Mouse (Mus musculus) macrophage (primary cell): ENCODE data around the gene Nprl2. TPM values are rescaled to one million over a fixed set of nuclear protein-coding genes. Genes with fewer than 3 reads are reported as not detected.
"Not testable (repeated sequence)": the region's sequence is repeated elsewhere in the genome, so short reads cannot be mapped to it uniquely, and the experiment has no call there.

Source experiments
- H3K27ac ChIP-seq: fragments of 350-480 bp; formaldehyde crosslinking; 2 replicates; pipeline ENCODE4 v1.9.0; 2021
- H3K36me3 ChIP-seq: fragments of 350-480 bp; formaldehyde crosslinking; 2 replicates; pipeline ENCODE4 v1.9.0; 2021; ENCODE audit errors: inconsistent target
- H3K4me3 ChIP-seq: fragments of 350-480 bp; formaldehyde crosslinking; 2 replicates; pipeline ENCODE4 v1.9.0; 2021; ENCODE audit errors: inconsistent target
- H3K79me2 ChIP-seq: fragments of 350-480 bp; formaldehyde crosslinking; 2 replicates; pipeline ENCODE4 v1.9.0; 2021; ENCODE audit errors: inconsistent target
- WGBS: methylation state at CpG from one replicate; pipeline ENCODE4 v1.1.7; 2026; ENCODE audit warnings: inconsistent platforms; ENCODE audit not compliant: missing documents; 5-methylcytosine and 5-hydroxymethylcytosine counted together
- polyA plus RNA-seq: library from polyadenylated mRNA; stranded (reverse); fragments of 250-400 nt; gene quantifications from 3 replicates; pipeline ENCODE4 v1.2.4, GENCODE M21; 2018; ENCODE audit warnings: inconsistent platforms

Gene Nprl2
- polyA plus RNA-seq, 1 experiment from 2014 or later = 10.0 TPM

DNA sequence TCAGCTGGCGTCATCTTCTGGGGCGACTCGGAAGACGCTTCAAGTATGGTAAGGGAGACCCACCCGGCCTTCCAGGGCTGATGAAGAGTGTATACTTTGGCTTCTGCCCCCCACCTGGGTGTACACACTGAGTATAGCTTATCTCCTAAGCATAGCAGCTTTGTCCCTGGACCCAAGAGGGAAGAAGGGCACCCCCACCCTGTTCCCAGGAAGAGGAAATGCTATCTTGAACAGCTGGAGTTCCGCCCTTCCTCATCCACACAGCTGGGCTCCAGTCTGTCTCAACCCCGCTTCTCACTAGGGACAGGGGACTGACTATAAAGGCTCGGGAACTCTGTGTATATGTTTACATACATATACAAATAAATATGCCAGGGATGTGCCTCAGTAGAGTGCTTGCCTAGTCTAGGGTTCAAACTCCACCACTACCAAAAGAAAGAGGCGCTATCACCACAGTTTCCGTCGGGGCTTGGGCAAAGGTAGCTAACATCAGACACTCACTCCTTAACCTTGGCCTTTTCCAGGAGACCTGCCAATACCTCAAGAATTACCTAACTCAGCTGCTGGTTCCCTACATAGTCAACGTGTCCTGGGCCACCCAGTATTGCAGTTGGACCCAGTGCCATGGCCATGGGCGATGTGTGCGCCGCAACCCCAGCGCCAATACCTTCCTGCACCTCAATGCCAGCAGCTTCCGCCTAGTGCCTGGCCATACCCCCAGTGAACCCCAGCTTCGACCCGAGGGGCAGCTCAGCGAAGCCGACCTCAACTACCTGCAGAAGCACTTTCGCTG is 29.7 kb downstream of the Nprl2 start:
- no peak overlapping the region for H3K27ac ChIP-seq
- WGBS = 95% methylated on average over 22 of the region's 22 CpGs

DNA sequence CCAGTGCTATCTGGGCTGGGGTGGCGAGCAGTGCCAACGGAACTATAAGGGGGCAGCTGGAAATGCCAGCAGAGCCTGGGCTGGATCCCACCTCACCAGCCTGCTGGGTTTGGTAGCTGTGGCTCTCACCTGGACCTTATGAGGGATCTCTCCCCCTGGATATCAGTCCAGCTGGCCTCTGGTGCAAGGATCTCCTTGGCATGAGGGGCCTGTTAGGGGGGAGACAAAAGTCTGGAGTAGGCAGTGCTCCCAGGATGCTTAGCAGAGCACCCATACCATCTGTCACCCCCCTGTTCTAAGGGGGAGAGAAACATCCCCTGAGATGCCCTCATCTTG is 30.3 kb downstream of the Nprl2 start:
- no peak overlapping the region for H3K4me3 ChIP-seq
- H3K36me3 ChIP-seq = peaks cover 10% of the 10 kb centered on the region; the same call in 1 of the 2 replicates
- peaks cover 16% of the 10 kb centered on the region for H3K79me2 ChIP-seq
- WGBS = 92% methylated on average over 2 of the region's 2 CpGs
- no peak overlapping the region for H3K27ac ChIP-seq

More for the DNA sequence above, 29.7 kb downstream of the Nprl2 start:
- Histone ChIP-seq H3K36me3 (peaks cover 10% of the 10 kb centered on the region; the same call in 1 of the 2 replicates), H3K79me2 (peaks cover 11% of the 10 kb centered on the region; the same call in 1 of the 2 replicates), H3K4me3 (no peak overlapping the region)

DNA sequence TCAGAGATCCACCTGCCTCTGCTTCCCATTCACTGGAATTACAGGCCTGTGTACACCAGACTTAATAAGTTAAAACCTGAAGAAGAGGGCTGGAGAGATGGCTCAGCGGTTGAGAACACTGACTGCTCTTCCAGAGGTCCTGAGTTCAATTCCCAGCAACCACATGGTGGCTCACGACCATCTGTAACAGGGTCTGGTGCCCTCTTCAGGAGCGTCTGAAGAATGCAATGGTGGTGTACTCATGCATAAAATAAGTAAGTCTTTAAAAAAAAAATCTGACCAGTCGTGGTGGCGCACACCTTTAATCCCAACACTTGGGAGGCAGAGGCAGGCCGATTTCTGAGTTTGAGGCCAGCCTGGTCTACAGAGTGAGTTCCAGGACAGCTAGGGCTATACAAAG is 31.7 kb downstream of the Nprl2 start:
- 89% methylated on average over 6 of the region's 6 CpGs for WGBS
- not testable (repeated sequence) for H3K36me3 ChIP-seq, H3K4me3 ChIP-seq, H3K27ac ChIP-seq
- peaks cover 31% of the 10 kb centered on the region for H3K79me2 ChIP-seq

DNA sequence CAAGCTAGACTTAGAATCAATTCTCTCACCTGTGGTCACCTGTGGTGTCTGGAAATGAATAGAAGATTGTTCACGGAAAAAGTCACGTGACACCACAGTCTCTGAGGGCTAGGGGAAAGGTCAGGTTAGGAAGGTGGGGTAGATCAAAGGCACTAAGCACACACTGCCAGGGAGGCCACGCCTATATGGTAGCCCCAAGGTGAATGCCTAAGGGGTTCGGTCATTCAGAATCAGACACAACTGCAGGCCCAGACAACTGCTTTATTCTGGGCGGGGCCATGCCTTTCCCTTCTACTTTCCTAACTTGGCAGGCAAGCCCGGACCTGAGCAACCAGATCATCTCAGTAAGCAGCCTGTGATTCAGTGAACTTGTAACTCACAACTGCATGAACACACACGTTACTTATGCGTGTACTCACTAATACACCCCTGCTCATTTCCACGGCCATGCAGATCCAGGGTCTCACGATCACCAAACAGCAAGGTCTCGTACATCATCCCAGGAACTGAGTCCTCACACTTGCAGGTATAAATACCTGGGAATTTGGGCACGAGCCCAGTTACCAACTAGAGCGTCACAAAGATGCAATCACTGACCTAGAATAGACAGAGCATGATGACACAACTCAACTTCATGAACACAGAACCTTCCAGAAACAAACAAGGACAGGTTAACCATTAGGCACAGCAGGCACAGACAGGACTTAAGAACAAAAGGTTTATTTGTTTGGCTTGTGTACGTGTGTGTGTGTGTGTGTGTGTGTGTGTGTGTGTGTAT is 33.7 kb downstream of the Nprl2 start:
- 96% methylated on average over 14 of the region's 14 CpGs for WGBS
- Histone ChIP-seq H3K27ac (peak overlapping the region; percentile 54; the same call in 1 of the 2 replicates), H3K36me3 (peaks cover 10% of the 10 kb centered on the region; the same call in 1 of the 2 replicates), H3K79me2 (peaks cover 22% of the 10 kb centered on the region), H3K4me3 (no peak overlapping the region)

- Histone ChIP-seq H3K27ac (peak within 1 kb of the TSS; percentile 95), H3K36me3 (peaks cover 10% of the 10 kb centered on the region; the same call in 1 of the 2 replicates), H3K79me2 (peaks cover 29% of the 10 kb centered on the region), H3K4me3 (peak within 1 kb of the TSS; percentile 60)
- WGBS = 54% methylated on average over 16 of the region's 16 CpGs
Measured at GRCm38 (mm10) chr9:107576357-107577107, 34.5 kb downstream of the Nprl2 start, which contains the start of gene Hyal1. TSS of gene Hyal1 (plus strand) at chr9:107576927.

- Histone ChIP-seq H3K27ac (peak overlapping the region; percentile 95), H3K79me2 (peaks cover 29% of the 10 kb centered on the region), H3K4me3 (peak overlapping the region; percentile 60), H3K36me3 (no peaks in the 10 kb centered on the region)
- 93% methylated on average over 10 of the region's 10 CpGs for WGBS
Measured at GRCm38 (mm10) chr9:107577871-107578270, 35.8 kb downstream of the Nprl2 start.

GRCm38 (mm10) chr9:107578587-107578986 is 36.6 kb downstream of the Nprl2 start, which contains the start of gene Naa80:
TSS of gene Naa80 (plus strand) at chr9:107578887.
- H3K79me2 ChIP-seq = peaks cover 29% of the 10 kb centered on the region
- H3K36me3 ChIP-seq = no peaks in the 10 kb centered on the region
- 90% methylated on average over 2 of the region's 3 CpGs for WGBS
- peak within 1 kb of the TSS; percentile 95 for H3K27ac ChIP-seq
- peak within 1 kb of the TSS; percentile 83 for H3K4me3 ChIP-seq

GRCm38 (mm10) chr9:107579023-107579900 is 37.2 kb downstream of the Nprl2 start:
- H3K79me2 ChIP-seq = peaks cover 29% of the 10 kb centered on the region
- H3K27ac ChIP-seq = peak overlapping the region; percentile 95
- WGBS = 84% methylated on average over 14 of the region's 14 CpGs
- no peaks in the 10 kb centered on the region for H3K36me3 ChIP-seq
- H3K4me3 ChIP-seq = peak overlapping the region; percentile 83; the same call in 1 of the 2 replicates

GRCm38 (mm10) chr9:107580501-107581317 is 38.7 kb downstream of the Nprl2 start, which contains the start of gene Hyal3:
TSS of gene Hyal3 (plus strand) at chr9:107580818.
- WGBS = under 1% methylated on average over 32 of the region's 32 CpGs
- Histone ChIP-seq H3K79me2 (peaks cover 29% of the 10 kb centered on the region), H3K27ac (peak within 1 kb of the TSS; percentile 95), H3K4me3 (peak within 1 kb of the TSS; percentile 83), H3K36me3 (no peaks in the 10 kb centered on the region)

- Histone ChIP-seq H3K4me3 (peak overlapping the region; percentile 83), H3K36me3 (no peaks in the 10 kb centered on the region), H3K79me2 (peaks cover 29% of the 10 kb centered on the region), H3K27ac (peak overlapping the region; percentile 95)
- WGBS = 40% methylated on average over 4 of the region's 4 CpGs
Measured at GRCm38 (mm10) chr9:107581584-107581983, 39.6 kb downstream of the Nprl2 start.

DNA sequence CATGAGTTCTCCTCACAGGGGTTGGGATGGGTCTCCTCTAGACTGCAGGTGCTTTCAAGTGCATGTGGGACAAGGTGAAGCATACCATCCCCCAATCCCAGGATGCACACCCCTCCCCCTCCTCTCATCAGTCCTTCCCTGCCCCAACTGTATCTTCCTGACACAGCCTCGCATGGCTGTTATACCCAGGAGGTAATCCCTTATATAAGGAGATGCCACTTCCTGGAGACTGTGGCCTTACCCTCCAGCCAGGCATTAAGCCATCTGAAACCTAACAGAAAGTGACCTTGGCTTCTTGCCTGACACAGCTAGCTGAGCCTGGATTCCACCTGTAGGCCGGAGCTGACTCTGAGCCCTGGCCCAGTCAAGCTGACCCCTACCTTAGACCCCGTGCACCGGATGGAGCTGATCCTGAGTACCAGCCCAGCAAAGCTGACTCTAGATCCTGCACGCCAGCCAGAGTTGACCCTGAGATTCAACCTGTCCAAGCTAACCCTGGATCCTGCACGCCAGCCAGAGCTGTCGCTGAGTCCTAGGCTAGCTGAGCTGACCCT is 40.6 kb downstream of the Nprl2 start:
- H3K36me3 ChIP-seq = no peaks in the 10 kb centered on the region
- H3K27ac ChIP-seq = no peak overlapping the region
- 88% methylated on average over 7 of the region's 7 CpGs for WGBS
- no peak overlapping the region for H3K4me3 ChIP-seq
- peaks cover 21% of the 10 kb centered on the region for H3K79me2 ChIP-seq

GRCm38 (mm10) chr9:107583174-107583573 is 41.1 kb downstream of the Nprl2 start:
- no peak overlapping the region for H3K4me3 ChIP-seq
- H3K36me3 ChIP-seq = no peaks in the 10 kb centered on the region
- peaks cover 19% of the 10 kb centered on the region for H3K79me2 ChIP-seq
- H3K27ac ChIP-seq = no peak overlapping the region
- 90% methylated on average over 14 of the region's 14 CpGs for WGBS
